ENCODE assay signal across 7 mouse cellular contexts in genomic region chr6:24664867-24665458, GRCm38 (mm10). TPM values are rescaled to one million over a fixed set of nuclear protein-coding genes. Genes with fewer than 3 reads are reported as not detected.
DNase-seq lines count a peak whose midpoint lies in the region; ATAC-seq lines count a peak whose summit lies in the region.

TSS of gene Wasl (minus strand) at chr6:24665009.

- no peaks in the 10 kb centered on the region for H3K27me3 ChIP-seq in embryonic facial prominence, embryonic 12.5 days
- no peaks in the 10 kb centered on the region for H3K27me3 ChIP-seq in limb, embryonic 11.5 days (ENCODE audit: control insufficient read depth, insufficient read depth, low read length)
- no peaks in the 10 kb centered on the region for H3K27me3 ChIP-seq in midbrain, embryonic 14.5 days (ENCODE audit: control insufficient read depth, insufficient read depth, low read length)

- ATAC-seq in embryonic facial prominence, embryonic 12.5 days (ENCODE audit: insufficient number of reproducible peaks, insufficient read depth, low FRiP score, low TSS enrichment) = peak; percentile 99
- ATAC-seq in limb, embryonic 11.5 days (ENCODE audit: insufficient number of reproducible peaks, low FRiP score, low TSS enrichment, low read depth) = peak; percentile 99
- peak; percentile 98 for ATAC-seq in midbrain, embryonic 14.5 days (ENCODE audit: low FRiP score, low TSS enrichment)

- no peaks in the 10 kb centered on the region for H3K9me3 ChIP-seq in embryonic facial prominence, embryonic 12.5 days
- H3K9me3 ChIP-seq in limb, embryonic 11.5 days (ENCODE audit: control insufficient read depth, low read length) = no peaks in the 10 kb centered on the region
- no peaks in the 10 kb centered on the region for H3K9me3 ChIP-seq in midbrain, embryonic 14.5 days (ENCODE audit: control insufficient read depth, low read length)

- H3K4me1 ChIP-seq in embryonic facial prominence, embryonic 12.5 days = peaks cover 4% of the 10 kb centered on the region
- H3K4me1 ChIP-seq in limb, embryonic 11.5 days (ENCODE audit: control insufficient read depth, insufficient read depth, low read length) = peaks cover 2% of the 10 kb centered on the region; the same call in 1 of the 2 replicates
- H3K4me1 ChIP-seq in midbrain, embryonic 14.5 days (ENCODE audit: control insufficient read depth, insufficient read depth, low read length) = peaks cover 20% of the 10 kb centered on the region

- peak; percentile 99 for DNase-seq in adrenal gland, postnatal 25 days
- DNase-seq in heart, adult 11 months = peak; percentile 100
- peak; percentile 97 for DNase-seq in kidney, adult 18-20 months
- DNase-seq in limb, embryonic 11.5 days (ENCODE audit: low spot score) = peak; percentile 98
- peak; percentile 99 for DNase-seq in midbrain, embryonic 14.5 days
- DNase-seq in spleen, adult 18-20 months = peak; percentile 97 to 98

- peak within 1 kb of the TSS; percentile 97 for H3K9ac ChIP-seq in embryonic facial prominence, embryonic 12.5 days
- peak within 1 kb of the TSS; percentile 95 for H3K9ac ChIP-seq in limb, embryonic 11.5 days (ENCODE audit: low read length)
- H3K9ac ChIP-seq in midbrain, embryonic 14.5 days (replicated peaks; ENCODE audit: low read length) = peak within 1 kb of the TSS; percentile 86

- peak within 1 kb of the TSS; percentile 78 for H3K4me2 ChIP-seq in embryonic facial prominence, embryonic 12.5 days (replicated peaks)
- H3K4me2 ChIP-seq in limb, embryonic 11.5 days (ENCODE audit: low read depth, severe bottlenecking) = peak within 1 kb of the TSS; percentile 86
- peak within 1 kb of the TSS; percentile 87 for H3K4me2 ChIP-seq in midbrain, embryonic 14.5 days (ENCODE audit: low read length)

- H3K36me3 ChIP-seq in embryonic facial prominence, embryonic 12.5 days = no peaks in the 10 kb centered on the region
- H3K36me3 ChIP-seq in limb, embryonic 11.5 days (ENCODE audit: control insufficient read depth, insufficient read depth, low read length) = no peaks in the 10 kb centered on the region
- H3K36me3 ChIP-seq in midbrain, embryonic 14.5 days (ENCODE audit: control insufficient read depth, insufficient read depth, low read length) = no peaks in the 10 kb centered on the region

- under 1% methylated on average over 60 of the region's 63 CpGs for WGBS in embryonic facial prominence, embryonic 12.5 days
- WGBS in limb, embryonic 11.5 days = 1% methylated on average over 54 of the region's 63 CpGs
- WGBS in midbrain, embryonic 14.5 days = under 1% methylated on average over 63 of the region's 63 CpGs

- peak within 1 kb of the TSS; percentile 98 for H3K27ac ChIP-seq in embryonic facial prominence, embryonic 12.5 days
- H3K27ac ChIP-seq in limb, embryonic 11.5 days (replicated peaks; ENCODE audit: low read depth, low read length) = peak within 1 kb of the TSS; percentile 90
- H3K27ac ChIP-seq in midbrain, embryonic 14.5 days (replicated peaks; ENCODE audit: low read depth, low read length) = peak within 1 kb of the TSS; percentile 96

- H3K4me3 ChIP-seq in embryonic facial prominence, embryonic 12.5 days = peak within 1 kb of the TSS; percentile 91
- H3K4me3 ChIP-seq in limb, embryonic 11.5 days (ENCODE audit: low read depth, low read length) = peak within 1 kb of the TSS; percentile 94
- H3K4me3 ChIP-seq in midbrain, embryonic 14.5 days (replicated peaks; ENCODE audit: low read depth, low read length) = peak within 1 kb of the TSS; percentile 83

RNA-seq across cellular contexts. Expression of gene Wasl, which starts in this region (rescaled TPM):
- 59.3 and 70.6 TPM in 2 replicates for total RNA-seq in adrenal gland, postnatal 25 days (2021)
- 74.8 and 85.7 TPM in 2 replicates for polyA plus RNA-seq in embryonic facial prominence, embryonic 12.5 days (2016; fragmentation: Nextera tagmentation; extraction: Ambion mirVana)
- polyA plus RNA-seq in limb, embryonic 11.5 days (2014; fragmentation: Nextera tagmentation; extraction: Ambion mirVana) = 52.1 and 56.4 TPM in 2 replicates
- polyA plus RNA-seq in midbrain, embryonic 14.5 days (2014; fragmentation: Nextera tagmentation; extraction: Ambion mirVana) = 48.3 and 53.1 TPM in 2 replicates

Comparison
In these comparisons a context has a peak if more than half of its experiments do, and no peak if none do; other contexts are left out.
1. Peak in every context shown above with its lines: DNase-seq, ATAC-seq, H3K4me3 ChIP-seq and H3K27ac ChIP-seq.